Mouse (Mus musculus) liver, adult 2 months (tissue): ENCODE measurements around the gene Tubb5. TPM values are rescaled to one million over a fixed set of nuclear protein-coding genes. Genes with fewer than 3 reads are reported as not detected.

Experiments used
- DNase-seq: peaks from one replicate; pipeline ENCODE4 v3.0.0-alpha.2; 2011; ENCODE audit warnings: low read depth, low spot score; ENCODE audit errors: extremely low read depth
- H3K27ac ChIP-seq: fragments of 200-500 bp; replicated peaks from 2 replicates; pipeline ENCODE4 v1.5.1; 2012; ENCODE audit warnings: low read depth, mild to moderate bottlenecking, control low read depth, inconsistent platforms, low read length; ENCODE audit not compliant: insufficient read depth
- H3K27me3 ChIP-seq: fragments of 200-500 bp; 2 replicates; pipeline ENCODE4 v1.6.1; 2012; ENCODE audit warnings: mild to moderate bottlenecking, moderate library complexity, low read length, inconsistent platforms; ENCODE audit not compliant: control insufficient read depth, insufficient read depth
- H3K36me3 ChIP-seq: fragments of 200-500 bp; 2 replicates; pipeline ENCODE4 v1.6.1; 2012; ENCODE audit warnings: low read length, inconsistent platforms; ENCODE audit not compliant: control insufficient read depth, insufficient read depth
- H3K4me1 ChIP-seq: fragments of 200-500 bp; 2 replicates; pipeline ENCODE4 v1.6.1; 2011; ENCODE audit warnings: low read length; ENCODE audit not compliant: control insufficient read depth, insufficient read depth
- H3K4me3 ChIP-seq: fragments of 200-500 bp; 2 replicates; pipeline ENCODE4 v1.5.1; 2011; ENCODE audit warnings: low read depth, mild to moderate bottlenecking, control low read depth, low read length, moderate library complexity; ENCODE audit not compliant: insufficient read depth
- H3K79me2 ChIP-seq: fragments of 200-500 bp; 2 replicates; pipeline ENCODE4 v1.6.1; 2012; ENCODE audit warnings: inconsistent platforms, mild to moderate bottlenecking, low read length, moderate library complexity; ENCODE audit not compliant: control insufficient read depth, insufficient read depth
- H3K9ac ChIP-seq: fragments of 200-500 bp; 2 replicates; pipeline ENCODE4 v1.6.1; 2012; ENCODE audit warnings: low read depth, mild to moderate bottlenecking, control low read depth, inconsistent platforms, low read length
- CTCF ChIP-seq: fragments of 200-500 bp; IDR thresholded peaks from 2 replicates; pipeline ENCODE4 v1.5.1; 2011; ENCODE audit warnings: low read depth, low read length, control low read depth
- POLR2A ChIP-seq: fragments of 200-500 bp; IDR thresholded peaks from 2 replicates; pipeline ENCODE4 v1.6.1; 2011; ENCODE audit warnings: low read length, control low read depth; ENCODE audit not compliant: insufficient read depth; ENCODE audit errors: extremely low read depth
- WGBS: fragments of 180-500 bp; shearing (Covaris S2); methylation state at CpG from one replicate; pipeline ENCODE4 v1.1.7; 2018; 5-methylcytosine and 5-hydroxymethylcytosine counted together
- polyA plus RNA-seq: library from polyadenylated mRNA; depleted of rRNA; stranded (reverse); fragments of >200 nt; gene quantifications from 2 replicates; pipeline ENCODE4 v1.2.3, GENCODE M21; 2012
- total RNA-seq: library from RNA; depleted of rRNA; stranded (reverse); fragments of >200 nt; gene quantifications from 2 replicates; pipeline ENCODE4 v1.2.3, GENCODE M21; 2014

Tubb5 gene
- total and polyA plus RNA-seq, 2 experiments: 37.5 to 62.2 TPM

DNA sequence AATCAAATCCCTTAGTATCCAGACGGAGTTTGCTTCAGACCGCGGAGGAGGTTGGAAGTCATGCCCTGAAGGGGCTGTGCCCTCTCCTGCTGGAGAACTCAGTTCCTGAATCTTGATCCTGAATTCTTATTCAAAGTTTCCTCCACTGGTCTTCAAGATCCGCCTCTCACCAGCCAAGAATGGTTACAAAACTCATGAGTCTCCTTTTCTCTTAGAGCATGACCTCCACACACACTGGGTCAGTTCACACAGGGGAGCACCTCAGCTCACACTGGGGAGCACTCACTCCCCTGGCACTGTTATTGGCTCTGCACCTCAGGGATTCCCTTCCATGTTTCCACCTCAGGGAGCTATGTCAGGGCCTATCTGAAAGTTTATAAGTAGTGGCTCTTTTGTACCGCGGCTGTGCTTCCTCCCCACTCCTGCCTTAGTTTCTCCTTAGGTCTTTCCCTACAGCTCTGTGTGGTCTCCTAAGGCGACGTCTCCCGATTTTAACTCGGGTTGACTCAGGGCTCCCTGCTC lies 26.8 kb upstream of the Tubb5 start:
- Histone ChIP-seq H3K9ac (no peak overlapping the region), H3K4me1 (peaks cover 4% of the 10 kb centered on the region; the same call in 1 of the 2 replicates), H3K27ac (no peak overlapping the region), H3K36me3 (no peaks in the 10 kb centered on the region), H3K79me2 (no peaks in the 10 kb centered on the region), H3K4me3 (0 out of 2 replicates have a peak overlapping the region, but pooled peaks have one; percentile 77), H3K27me3 (peaks cover 6% of the 10 kb centered on the region; the same call in 1 of the 2 replicates)
- DNase-seq: no peak
- 47% methylated on average over 10 of the region's 10 CpGs for WGBS
- TF ChIP-seq POLR2A (no peak), CTCF (no peak)

DNA sequence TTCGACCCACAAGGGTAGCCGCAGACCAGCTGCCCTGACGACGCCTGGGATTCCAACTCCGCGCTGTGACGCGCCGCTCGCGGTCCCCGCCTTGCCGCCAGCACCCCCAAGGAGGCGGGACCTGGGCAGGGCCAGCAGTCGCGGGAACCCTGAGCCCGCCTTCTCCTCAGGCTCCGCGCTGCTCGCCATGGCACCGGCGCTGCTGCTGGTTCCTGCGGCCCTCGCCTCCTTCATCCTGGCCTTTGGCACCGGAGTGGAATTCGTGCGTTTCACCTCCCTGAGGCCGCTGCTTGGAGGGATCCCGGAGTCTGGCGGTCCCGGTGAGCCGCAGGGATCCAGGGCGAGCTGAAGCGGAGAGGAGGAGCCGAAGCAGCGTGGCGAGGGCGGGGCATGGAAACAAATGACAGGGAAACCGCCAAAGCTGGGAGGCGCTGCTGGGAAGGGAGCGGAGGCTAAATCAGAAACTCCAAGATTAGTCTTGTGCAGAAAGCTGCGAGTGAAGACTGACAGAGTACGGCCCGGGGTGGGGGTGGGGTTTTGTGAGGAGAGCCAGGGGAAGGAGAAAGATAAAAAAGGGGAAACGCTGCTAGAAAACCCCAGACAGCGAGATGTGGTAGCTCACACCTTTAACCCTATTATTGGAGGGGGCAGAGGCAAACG lies 23.2 kb upstream of the Tubb5 start, which contains the start of gene Nrm:
Gene Nrm (plus strand): TSS at position 121 of the 660 bp plus-strand sequence.
- Histone ChIP-seq H3K79me2 (no peaks in the 10 kb centered on the region), H3K4me3 (peak within 1 kb of the TSS; percentile 96), H3K27ac (peak within 1 kb of the TSS; percentile 35; the same call in 1 of the 2 replicates), H3K36me3 (no peaks in the 10 kb centered on the region), H3K27me3 (peaks cover 6% of the 10 kb centered on the region; the same call in 1 of the 2 replicates), H3K9ac (peak within 1 kb of the TSS; percentile 83), H3K4me1 (peaks cover 2% of the 10 kb centered on the region; the same call in 1 of the 2 replicates)
- TF ChIP-seq POLR2A (no peak), CTCF (peak; percentile 68)
- peak; percentile 68 for DNase-seq
- 1% methylated on average over 47 of the region's 47 CpGs for WGBS

DNA sequence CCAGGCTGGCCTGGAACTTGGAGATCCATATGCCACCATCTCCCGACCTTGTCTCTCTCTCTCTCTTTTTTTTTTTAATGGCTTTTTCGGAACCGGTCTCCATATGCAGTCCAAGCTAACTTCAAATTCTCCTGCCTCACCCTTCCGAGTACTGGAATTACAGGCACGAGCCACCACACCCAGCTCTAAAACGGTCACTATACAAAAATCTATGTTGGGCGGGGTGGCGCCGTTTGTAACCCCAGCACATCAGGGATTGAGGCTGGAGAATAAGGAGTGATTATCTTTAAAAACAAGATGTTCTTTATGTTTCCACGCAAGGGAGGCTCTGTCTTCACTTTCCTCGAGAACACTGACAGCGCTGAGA lies 22.7 kb upstream of the Tubb5 start:
- no peak for DNase-seq
- no peak overlapping the region for H3K9ac ChIP-seq
- peak overlapping the region; percentile 96; the same call in 1 of the 2 replicates for H3K4me3 ChIP-seq
- H3K27me3 ChIP-seq: peaks cover 5% of the 10 kb centered on the region; the same call in 1 of the 2 replicates
- no peaks in the 10 kb centered on the region; the same call in 1 of the 2 replicates for H3K4me1 ChIP-seq
- WGBS: 8% methylated on average over 12 of the region's 12 CpGs
- H3K79me2 ChIP-seq: no peaks in the 10 kb centered on the region
- H3K36me3 ChIP-seq: no peaks in the 10 kb centered on the region
- no peak overlapping the region for H3K27ac ChIP-seq
- no peak for TF ChIP-seq POLR2A
- TF ChIP-seq CTCF: no peak

DNA sequence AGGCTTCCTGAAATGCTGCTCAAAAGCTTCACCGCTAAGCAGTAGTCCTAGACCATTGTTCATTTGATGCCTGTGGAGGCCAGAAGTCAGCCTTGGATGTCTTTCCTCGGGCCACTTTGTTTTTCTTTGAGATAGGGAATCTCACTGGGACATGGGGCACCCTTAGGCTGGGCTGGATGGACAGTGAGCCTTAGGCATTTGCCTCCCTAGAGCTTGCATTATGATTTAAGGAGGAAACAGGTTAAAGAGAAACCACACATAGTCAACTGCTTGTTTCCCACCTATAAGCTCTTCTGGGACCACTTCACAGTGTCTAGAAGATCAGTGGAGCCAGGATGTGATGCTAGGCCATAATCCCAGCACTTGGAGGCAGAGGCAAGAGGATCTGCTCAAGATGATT lies 21.7 kb upstream of the Tubb5 start:
- H3K4me1 ChIP-seq: no peaks in the 10 kb centered on the region
- H3K9ac ChIP-seq: no peak overlapping the region

DNA sequence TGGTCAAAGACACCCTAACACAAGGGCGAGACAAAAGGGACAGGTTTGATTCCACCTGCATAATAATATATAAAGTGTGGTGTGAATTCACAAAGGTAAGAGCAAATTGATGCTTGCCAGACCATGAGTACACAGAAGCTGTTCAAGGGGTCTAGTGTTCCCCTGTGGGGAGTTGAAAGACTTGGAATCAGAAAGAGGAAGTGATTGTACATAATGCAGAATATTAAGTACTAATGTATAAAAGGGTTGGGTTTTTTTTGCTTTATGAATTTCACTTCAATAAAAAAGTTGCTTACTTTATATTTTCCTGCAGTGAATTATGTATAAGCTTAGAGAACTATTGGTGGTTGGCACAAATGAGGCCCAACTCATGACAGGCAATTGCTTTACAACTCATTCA lies 21.3 kb upstream of the Tubb5 start:
- TF ChIP-seq CTCF: no peak
- no peaks in the 10 kb centered on the region for H3K4me1 ChIP-seq
- H3K27me3 ChIP-seq: no peaks in the 10 kb centered on the region
- 95% methylated on average over 1 of the region's 1 CpGs for WGBS
- H3K79me2 ChIP-seq: no peaks in the 10 kb centered on the region
- no peak overlapping the region for H3K27ac ChIP-seq
- DNase-seq: no peak
- no peaks in the 10 kb centered on the region for H3K36me3 ChIP-seq
- no peak overlapping the region for H3K4me3 ChIP-seq
- H3K9ac ChIP-seq: no peak overlapping the region

More for the DNA sequence above, 21.7 kb upstream of the Tubb5 start:
- no peak for DNase-seq
- Histone ChIP-seq H3K36me3 (no peaks in the 10 kb centered on the region), H3K27me3 (no peaks in the 10 kb centered on the region), H3K79me2 (no peaks in the 10 kb centered on the region), H3K4me3 (no peak overlapping the region), H3K27ac (no peak overlapping the region)
- 72% methylated on average over 2 of the region's 2 CpGs for WGBS
- TF ChIP-seq CTCF (no peak), POLR2A (no peak)

DNA sequence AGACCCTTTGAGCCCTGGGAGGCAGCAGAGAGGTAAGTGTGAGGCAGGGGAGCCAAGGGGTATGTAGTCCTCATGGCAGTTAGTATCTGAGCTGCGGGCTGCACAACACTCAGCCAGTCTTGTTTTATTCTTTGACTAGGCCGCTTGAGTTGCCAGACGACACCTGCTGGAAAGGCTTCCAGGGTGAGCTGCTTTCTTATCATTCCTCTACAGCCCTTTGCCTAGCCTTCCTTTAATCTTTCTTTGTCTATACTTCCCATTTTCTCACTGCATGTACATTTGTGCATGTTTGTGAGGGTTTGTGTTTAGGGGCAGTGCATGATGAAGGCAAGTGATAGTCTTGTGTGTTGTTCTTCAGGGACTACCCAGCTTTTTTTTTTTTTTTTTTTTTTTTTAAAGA lies 12.9 kb upstream of the Tubb5 start:
- 94% methylated on average over 3 of the region's 3 CpGs for WGBS
- H3K27me3 ChIP-seq: no peaks in the 10 kb centered on the region
- peaks cover 14% of the 10 kb centered on the region for H3K36me3 ChIP-seq
- H3K27ac ChIP-seq: no peak overlapping the region
- H3K79me2 ChIP-seq: no peaks in the 10 kb centered on the region
- no peak overlapping the region for H3K4me3 ChIP-seq
- no peak for DNase-seq
- H3K4me1 ChIP-seq: no peaks in the 10 kb centered on the region
- TF ChIP-seq CTCF (no peak), POLR2A (no peak)
- no peak overlapping the region for H3K9ac ChIP-seq
